Mouse (Mus musculus): Measurements from ENCODE around the gene Btg2.

The Btg2 gene

GRCm38 (mm10) chr1:134059739-134060695 is 18.9 kb downstream of the Btg2 start:
- peak in 1 of 2 experiments; percentile 56 for DNase-seq (ENCODE audit: low spot score in 2 of 2)

GRCm38 (mm10) chr1:134058870-134059269 is 20.1 kb downstream of the Btg2 start:
- DNase-seq (ENCODE audit: low spot score in 2 of 2), result no peak

- DNase-seq (ENCODE audit: low spot score in 2 of 2), result no peak
These were observed 21.2 kb downstream of the Btg2 start for GRCm38 (mm10) chr1:134057736-134058135.

- DNase-seq (ENCODE audit: low spot score in 2 of 2), result no peak
These were observed 22.6 kb downstream of the Btg2 start for GRCm38 (mm10) chr1:134056285-134056684.

- DNase-seq (ENCODE audit: low spot score in 2 of 2), result no peak
These were observed 23.2 kb downstream of the Btg2 start for GRCm38 (mm10) chr1:134055666-134056245.

- no peak for DNase-seq (ENCODE audit: low spot score in 2 of 2)
These were observed 23.9 kb downstream of the Btg2 start for GRCm38 (mm10) chr1:134055058-134055457.

GRCm38 (mm10) chr1:134053207-134053606 is 25.7 kb downstream of the Btg2 start:
- DNase-seq (ENCODE audit: low spot score in 2 of 2), result peak; percentile 81 to 86

GRCm38 (mm10) chr1:134049542-134049941 is 29.4 kb downstream of the Btg2 start:
- no peak for DNase-seq (ENCODE audit: low spot score in 2 of 2)

- peak; percentile 53 to 73 for DNase-seq (ENCODE audit: low spot score in 2 of 2)
These were observed 30.2 kb downstream of the Btg2 start for GRCm38 (mm10) chr1:134048759-134049158.

GRCm38 (mm10) chr1:134047431-134047830 is 31.5 kb downstream of the Btg2 start:
- DNase-seq (ENCODE audit: low spot score in 2 of 2), result no peak

- DNase-seq (ENCODE audit: low spot score in 2 of 2), result no peak
These were observed 32.5 kb downstream of the Btg2 start for GRCm38 (mm10) chr1:134046387-134046786.

GRCm38 (mm10) chr1:134045971-134046370 is 32.9 kb downstream of the Btg2 start:
- no peak for DNase-seq (ENCODE audit: low spot score in 2 of 2)

GRCm38 (mm10) chr1:134044805-134045204 is 34.1 kb downstream of the Btg2 start:
- DNase-seq (ENCODE audit: low spot score in 2 of 2), result no peak

GRCm38 (mm10) chr1:134042341-134042740 is 36.6 kb downstream of the Btg2 start:
- DNase-seq (ENCODE audit: low spot score in 2 of 2), result no peak

GRCm38 (mm10) chr1:134041900-134042299 is 37.0 kb downstream of the Btg2 start:
- DNase-seq (ENCODE audit: low spot score in 2 of 2), result no peak

- DNase-seq (ENCODE audit: low spot score in 2 of 2), result no peak
These were observed 39.6 kb downstream of the Btg2 start for GRCm38 (mm10) chr1:134039361-134039760.

- no peak for DNase-seq (ENCODE audit: low spot score in 2 of 2)
These were observed 40.6 kb downstream of the Btg2 start for GRCm38 (mm10) chr1:134038336-134038735.

GRCm38 (mm10) chr1:134037172-134037571 is 41.7 kb downstream of the Btg2 start, which contains the start of gene Fmod:
Gene Fmod (plus strand): TSS chr1:134037254.
- DNase-seq (ENCODE audit: low spot score in 2 of 2), result no peak

- DNase-seq (ENCODE audit: low spot score in 2 of 2), result no peak
These were observed 42.4 kb downstream of the Btg2 start for GRCm38 (mm10) chr1:134036492-134036891.

GRCm38 (mm10) chr1:134028161-134028846 is 50.6 kb downstream of the Btg2 start:
- DNase-seq (ENCODE audit: low spot score in 2 of 2), result no peak

GRCm38 (mm10) chr1:134026741-134027140 is 52.2 kb downstream of the Btg2 start:
- no peak for DNase-seq (ENCODE audit: low spot score in 2 of 2)

GRCm38 (mm10) chr1:134025975-134026374 is 52.9 kb downstream of the Btg2 start:
- no peak for DNase-seq (ENCODE audit: low spot score in 2 of 2)
